Mouse (Mus musculus) Patski (cell line): ENCODE measurements around the gene H2-Oa. TPM values are rescaled to one million over a fixed set of nuclear protein-coding genes. Genes with fewer than 3 reads are reported as not detected.

Source experiments
- ATAC-seq: fragments of 100-300 bp; one replicate; pipeline ENCODE4 v1.8.0; 2021
- CTCF ChIA-PET: fragments of 350-600 bp; sonication (Branson Sonifier 250); formaldehyde crosslinking; loops from one replicate; lab custom pipeline; 2022; ENCODE audit warnings: inconsistent platforms; lab: Charles Lee
- POLR2A ChIA-PET: fragments of 350-600 bp; sonication (Branson Sonifier 250); formaldehyde crosslinking; loops from one replicate; lab custom pipeline; 2022; ENCODE audit warnings: antibody characterized with exemption, inconsistent platforms; lab: Charles Lee
- DNase-seq: peaks from one replicate; pipeline ENCODE4 v3.0.0-alpha.2; 2011; ENCODE audit warnings: low read depth, low spot score
- H3K27me3 ChIP-seq: fragments of 371-371 bp; one replicate; pipeline ENCODE4 v1.5.1; 2021
- CTCF ChIP-seq: fragments of 100-300 bp; IDR thresholded peaks from one replicate; pipeline ENCODE4 v1.5.1; 2021
- in situ Hi-C: fragments of 300-500 bp; cut with MboI; formaldehyde crosslinking; loops from 3 replicates; pipeline ENCODE4 v1.11.1; 2018; ENCODE audit warnings: low pct_unique_long_range_greater_than_20kb, mixed read lengths
- polyA plus RNA-seq: library from polyadenylated mRNA; unstranded; gene quantifications from one replicate; pipeline ENCODE4 v1.2.3, GENCODE M21; 2021

The H2-Oa gene
- polyA plus RNA-seq, 1 experiment from 2014 or later = not detected

GRCm38 (mm10) chr17:34079621-34080020, 12.5 kb upstream of the H2-Oa start:
- POLR2A ChIA-PET = no interaction called here
- no peak for TF ChIP-seq CTCF
- peaks cover 9% of the 10 kb centered on the region for H3K27me3 ChIP-seq
- in situ Hi-C loops = loop anchor here (5.0 kb wide), 1 partner anchor 88 kb away; no protein-coding TSS in a partner anchor
- DNase-seq = peak; percentile 17
- no peak for ATAC-seq
- CTCF ChIA-PET = interaction anchor here (1.3 to 2.1 kb wide), 3 partner anchors 9 to 90 kb away, joined by 4 to 8 read pairs (median 5); no protein-coding TSS in a partner anchor

GRCm38 (mm10) chr17:34083104-34083503, 9.0 kb upstream of the H2-Oa start:
- ChIA-PET POLR2A (no interaction called here), CTCF (no interaction called here)
- no peak for ATAC-seq
- DNase-seq = no peak
- H3K27me3 ChIP-seq = no peaks in the 10 kb centered on the region
- in situ Hi-C loops = no loop called here
- TF ChIP-seq CTCF = no peak

- in situ Hi-C loops = no loop called here
Measured at GRCm38 (mm10) chr17:34087386-34087785, 4.8 kb upstream of the H2-Oa start.

GRCm38 (mm10) chr17:34088124-34088523, 4.0 kb upstream of the H2-Oa start:
- H3K27me3 ChIP-seq = peaks cover 3% of the 10 kb centered on the region
- ChIA-PET POLR2A (interaction anchor here (0.6 kb wide), 2 partner anchors 34 to 37 kb away, joined by 3 to 4 read pairs; no protein-coding TSS in a partner anchor), CTCF (interaction anchor here (0.7 to 2.3 kb wide), 2 partner anchors 10 to 12 kb away, joined by 3 to 8 read pairs; no protein-coding TSS in a partner anchor)
- TF ChIP-seq CTCF = no peak
- in situ Hi-C loops = no loop called here
- no peak for DNase-seq
- ATAC-seq = no peak

More at GRCm38 (mm10) chr17:34087386-34087785, 4.8 kb upstream of the H2-Oa start:
- peaks cover 3% of the 10 kb centered on the region for H3K27me3 ChIP-seq
- ATAC-seq (no peak), DNase-seq (no peak)
- no peak for TF ChIP-seq CTCF
- POLR2A ChIA-PET = no interaction called here
- CTCF ChIA-PET = interaction anchor here (2.3 kb wide), 1 partner anchor 9 kb away, joined by 8 read pairs; no protein-coding TSS in a partner anchor

- peaks cover 3% of the 10 kb centered on the region for H3K27me3 ChIP-seq
- no peak for ATAC-seq
- TF ChIP-seq CTCF = no peak
- POLR2A ChIA-PET = no interaction called here
- no peak for DNase-seq
- in situ Hi-C loops = no loop called here
- CTCF ChIA-PET = interaction anchor here (0.8 kb wide), 1 partner anchor 10 kb away, joined by 3 read pairs; no protein-coding TSS in a partner anchor
Measured at GRCm38 (mm10) chr17:34090923-34091322, 1.2 kb upstream of the H2-Oa start.

GRCm38 (mm10) chr17:34093199-34093874, 1.2 kb downstream of the H2-Oa start:
- CTCF ChIA-PET = interaction anchor here (0.6 to 1.2 kb wide), 3 partner anchors 8 to 25 kb away, joined by 3 read pairs; no protein-coding TSS in a partner anchor
- no peak for TF ChIP-seq CTCF
- ATAC-seq (no peak), DNase-seq (no peak)
- in situ Hi-C loops = no loop called here
- peaks cover 3% of the 10 kb centered on the region for H3K27me3 ChIP-seq
- POLR2A ChIA-PET = interaction anchor here (1.0 kb wide), 1 partner anchor 27 kb away, joined by 3 read pairs; no protein-coding TSS in a partner anchor

- ATAC-seq = no peak
- TF ChIP-seq CTCF = no peak
- ChIA-PET POLR2A (no interaction called here), CTCF (interaction anchor here (1.2 kb wide), 1 partner anchor 12 kb away, joined by 3 read pairs; no protein-coding TSS in a partner anchor)
- no peak for DNase-seq
- peaks cover 3% of the 10 kb centered on the region for H3K27me3 ChIP-seq
- in situ Hi-C loops = no loop called here
Measured at GRCm38 (mm10) chr17:34094283-34095035, 2.3 kb downstream of the H2-Oa start.

GRCm38 (mm10) chr17:34096497-34097010, 4.4 kb downstream of the H2-Oa start:
- no peaks in the 10 kb centered on the region for H3K27me3 ChIP-seq
- TF ChIP-seq CTCF = no peak
- DNase-seq (no peak), ATAC-seq (no peak)
- in situ Hi-C loops = no loop called here
- ChIA-PET POLR2A (interaction anchor here (0.5 kb wide), 1 partner anchor 12 kb away, joined by 3 read pairs; no protein-coding TSS in a partner anchor), CTCF (interaction anchor here (0.8 to 0.9 kb wide), 4 partner anchors 9 to 39 kb away, joined by 3 read pairs; no protein-coding TSS in a partner anchor)

- CTCF ChIA-PET = interaction anchor here (0.8 to 0.9 kb wide), 2 partner anchors 8 to 22 kb away, joined by 3 to 4 read pairs; no protein-coding TSS in a partner anchor
- in situ Hi-C loops = no loop called here
- no peaks in the 10 kb centered on the region for H3K27me3 ChIP-seq
- DNase-seq (no peak), ATAC-seq (no peak)
- POLR2A ChIA-PET = no interaction called here
- no peak for TF ChIP-seq CTCF
Measured at GRCm38 (mm10) chr17:34097272-34097671, 5.1 kb downstream of the H2-Oa start.

- in situ Hi-C loops = no loop called here
- no peak for TF ChIP-seq CTCF
- H3K27me3 ChIP-seq = no peaks in the 10 kb centered on the region
- POLR2A ChIA-PET = no interaction called here
- CTCF ChIA-PET = interaction anchor here (0.8 to 1.2 kb wide), 2 partner anchors 15 to 71 kb away, joined by 3 to 5 read pairs; no protein-coding TSS in a partner anchor
- ATAC-seq (no peak), DNase-seq (no peak)
Measured at GRCm38 (mm10) chr17:34098709-34099479, 6.8 kb downstream of the H2-Oa start.
